Mouse (Mus musculus) frontal cortex, postnatal 25 days (tissue): ENCODE measurements around the gene Tcte1.
A peak's percentile ranks its signal among the peaks of the same experiment; 100 is the strongest.

Experiments
- DNase-seq, 2 experiments: peaks; one replicate each; pipeline ENCODE4 v3.0.0; 2022; ENCODE audit warnings: low spot score in 2 of 2

Tcte1 gene

DNA sequence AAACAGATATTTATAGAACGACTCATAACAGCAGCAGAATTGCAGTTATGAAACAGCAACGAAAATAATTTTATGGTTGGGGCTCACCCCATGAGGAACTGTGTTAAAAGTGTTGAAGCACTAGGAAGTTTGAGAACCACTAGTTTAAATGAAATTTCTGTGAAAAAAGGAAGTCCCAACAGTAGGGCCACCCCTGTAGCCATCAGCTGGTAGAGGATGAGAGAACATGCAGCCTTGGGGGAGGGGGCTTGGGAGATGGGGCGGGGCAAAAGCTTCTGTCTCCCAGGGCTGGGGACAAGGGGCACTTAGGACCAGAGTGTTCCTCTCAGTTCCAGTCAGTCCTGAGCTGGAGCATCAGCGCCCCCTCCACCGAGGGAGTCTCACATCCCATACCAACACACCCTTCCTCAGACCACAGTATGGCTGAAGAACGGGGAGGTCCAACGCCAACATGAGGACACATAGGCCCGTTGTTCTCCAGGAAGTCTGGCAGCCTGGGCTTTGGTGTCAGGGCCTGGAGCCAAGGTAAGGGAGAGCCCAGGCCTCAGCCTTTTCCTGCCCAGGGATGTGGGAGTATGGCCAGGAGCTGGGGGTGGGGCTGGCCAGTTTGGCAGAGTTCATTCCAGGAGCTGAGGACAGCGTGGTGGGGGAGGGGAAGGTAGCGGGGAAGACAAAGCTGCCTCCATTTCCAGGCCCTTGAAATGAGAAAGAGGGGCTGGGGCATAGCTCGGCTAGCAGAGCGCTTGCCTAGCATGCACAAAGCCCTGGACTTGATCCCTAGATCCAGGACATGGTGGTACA, 61.1 kb downstream of the Tcte1 start:
- peak; percentile 44 to 45 for DNase-seq

DNA sequence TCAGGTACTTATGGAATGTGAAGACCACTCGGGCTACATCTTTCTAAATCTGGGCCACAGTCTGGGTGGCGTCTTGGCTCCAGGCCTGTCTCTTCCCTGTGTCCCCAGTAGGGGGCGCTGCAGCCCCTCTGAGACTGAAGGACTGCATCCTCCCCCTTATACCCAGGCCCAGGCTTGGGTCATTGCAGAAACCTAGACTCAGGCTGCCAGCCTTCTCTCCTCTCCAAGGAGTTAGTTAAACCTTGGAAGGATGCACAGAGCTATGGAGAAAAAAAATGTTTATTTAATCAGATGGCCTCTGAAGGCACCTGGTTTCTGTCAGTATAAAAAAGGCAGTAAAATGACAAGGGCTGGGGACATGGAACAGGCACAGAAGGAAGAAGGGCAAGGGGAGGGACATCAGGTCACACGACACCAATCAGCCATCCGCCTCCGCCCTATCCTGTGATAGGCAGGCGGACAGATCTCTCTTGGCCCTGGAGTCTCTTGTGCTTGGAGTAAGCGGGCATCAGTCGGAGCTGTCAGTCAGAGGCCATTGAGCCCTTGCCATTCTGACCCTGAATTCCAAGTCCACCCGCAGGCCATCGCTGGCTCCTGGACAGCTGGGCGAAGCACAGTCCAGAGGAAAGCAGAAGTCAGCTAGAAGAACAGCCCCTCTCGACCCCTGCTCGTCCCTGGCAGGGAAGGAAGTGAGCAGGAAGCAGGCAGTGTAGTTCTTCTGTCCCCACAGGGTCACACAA, 61.9 kb downstream of the Tcte1 start:
- DNase-seq: peak; percentile 57 to 78

DNA sequence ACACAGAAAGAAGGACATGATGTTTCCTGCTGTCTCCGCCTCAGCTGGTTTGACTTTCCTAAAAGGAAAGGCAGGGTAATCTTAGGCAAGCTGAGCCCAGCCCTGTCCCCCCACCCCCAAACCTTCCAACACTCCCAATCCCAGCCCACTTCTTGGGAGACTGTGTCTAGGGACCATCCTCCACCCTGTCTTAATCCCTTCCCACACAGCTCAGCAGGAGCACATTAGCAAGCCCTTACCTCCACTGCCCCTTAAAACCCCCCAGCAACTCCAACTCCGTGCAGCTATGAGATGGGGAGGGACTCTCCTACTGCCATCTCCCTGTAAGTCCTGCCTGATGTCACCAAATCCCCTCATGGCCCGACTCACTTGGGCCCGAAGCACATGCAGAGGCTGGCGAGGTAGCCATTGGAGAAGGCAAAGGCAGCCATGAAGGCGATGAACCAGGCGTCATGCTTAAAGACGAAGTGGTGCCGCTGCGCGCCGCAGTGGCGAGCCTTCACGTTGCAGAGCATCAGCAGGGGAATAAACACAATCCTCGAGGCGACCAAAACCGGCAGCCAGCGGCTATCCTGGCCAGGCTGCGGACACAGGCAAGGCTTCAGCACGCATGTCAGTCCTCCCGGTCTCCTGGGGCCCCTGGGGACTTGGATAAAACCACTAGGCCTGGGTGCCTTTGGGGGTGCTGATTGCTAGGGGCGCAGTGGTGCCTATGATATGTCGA, 62.7 kb downstream of the Tcte1 start:
- DNase-seq: no peak

- no peak for DNase-seq
These were observed 63.2 kb downstream of the Tcte1 start for GRCm38 (mm10) chr17:45586449-45586837.

- DNase-seq: no peak
These were observed 65.1 kb downstream of the Tcte1 start for GRCm38 (mm10) chr17:45588370-45588769.

DNA sequence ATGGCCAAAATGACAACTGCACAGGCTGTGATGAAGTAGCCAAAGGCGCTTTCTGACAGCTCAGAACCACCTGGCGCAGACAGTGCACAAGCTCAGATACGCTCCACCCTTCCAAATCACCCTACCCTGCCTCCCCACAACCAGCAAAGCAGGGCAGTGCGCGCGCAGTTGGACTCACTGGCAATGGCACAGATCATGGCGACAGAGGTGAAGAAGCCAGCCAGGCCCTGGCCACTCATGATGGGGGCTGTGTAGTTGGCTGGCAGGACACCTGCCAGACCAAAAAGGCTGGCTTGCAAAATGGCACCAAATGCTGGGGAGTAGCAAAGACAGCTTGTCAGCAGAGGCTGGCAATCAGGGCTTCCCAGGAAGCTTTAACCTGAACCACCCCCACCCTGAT, 66.0 kb downstream of the Tcte1 start:
- DNase-seq: no peak

DNA sequence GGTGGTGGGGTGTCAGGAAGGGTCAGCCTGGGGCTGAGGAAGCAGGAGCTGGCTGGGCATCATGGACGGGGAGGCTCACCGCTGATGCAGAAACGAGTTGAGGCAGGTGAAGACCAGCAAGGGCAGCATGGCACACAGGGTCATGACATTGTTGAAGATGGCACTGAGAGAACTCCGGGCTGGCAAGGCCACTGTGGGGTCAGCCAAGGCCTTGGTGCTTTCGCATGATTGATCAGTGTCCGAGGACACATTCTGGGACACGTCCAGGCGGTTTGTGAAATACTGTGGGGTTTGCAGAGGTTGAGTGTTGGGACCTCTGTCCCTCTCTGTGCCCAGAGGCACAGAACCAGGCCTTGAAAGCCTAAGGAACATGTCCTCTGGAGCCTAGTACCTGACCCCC, 66.6 kb downstream of the Tcte1 start:
- DNase-seq: no peak

- no peak for DNase-seq
These were observed 67.2 kb downstream of the Tcte1 start for GRCm38 (mm10) chr17:45590410-45590809.

GRCm38 (mm10) chr17:45591701-45592605, 68.7 kb downstream of the Tcte1 start:
- DNase-seq: no peak
